Mouse (Mus musculus): ENCODE results near the gene Esrrg. TPM values are rescaled to one million over a fixed set of nuclear protein-coding genes. Genes with fewer than 3 reads are reported as not detected.

The Esrrg gene
- polyA plus RNA-seq, 1 experiment from 2014 or later = 1.2 TPM

DNA sequence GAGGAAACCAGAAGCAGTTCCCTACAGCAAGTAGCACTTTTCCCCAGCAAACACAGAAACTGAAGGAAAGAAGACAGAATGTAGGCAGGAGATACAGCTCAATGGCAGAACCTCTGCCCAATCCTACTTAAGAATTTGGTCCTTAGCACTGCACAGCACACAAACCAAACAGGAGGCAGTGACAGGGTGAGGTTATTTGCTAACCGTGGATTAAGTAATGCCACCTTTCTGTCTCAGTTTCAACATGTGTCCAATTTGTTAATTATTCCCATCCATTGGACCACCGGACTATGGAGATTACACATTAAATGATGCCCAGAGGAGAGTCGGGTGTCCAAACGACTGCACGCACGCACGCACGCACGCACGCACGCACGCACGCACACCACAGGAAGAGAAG, 146.9 kb downstream of the Esrrg start:
- no peak for DNase-seq (ENCODE audit: low spot score)

DNA sequence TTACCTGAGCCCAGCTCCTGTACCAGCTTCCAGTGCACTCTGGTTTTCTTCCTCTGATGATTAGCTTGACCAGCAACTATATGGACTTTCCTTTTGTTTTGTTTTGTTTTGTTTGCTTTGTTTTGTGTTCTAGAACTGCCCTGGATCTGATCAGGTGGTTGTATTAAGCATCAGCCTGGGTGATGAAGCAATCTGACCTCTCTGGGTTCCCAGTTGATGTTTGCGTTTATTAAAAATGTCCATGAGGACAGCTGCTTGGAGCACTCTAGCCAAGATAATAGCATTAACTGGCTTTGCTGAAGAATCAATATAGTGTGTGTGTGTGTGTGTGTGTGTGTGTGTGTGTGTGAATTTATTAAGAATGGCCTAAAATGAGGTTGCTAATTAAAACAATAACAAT, 149.4 kb downstream of the Esrrg start:
- Histone ChIP-seq H3K36me3 (ENCODE audit: control insufficient read depth, insufficient read depth, low read length) (no peaks in the 10 kb centered on the region), H3K9me3 (ENCODE audit: control insufficient read depth, low read length) (no peaks in the 10 kb centered on the region), H3K4me3 (ENCODE audit: low read depth, low read length) (no peak overlapping the region), H3K4me2 (ENCODE audit: low read depth, severe bottlenecking) (no peak overlapping the region), H3K27ac (replicated peaks; ENCODE audit: low read depth, low read length) (no peak overlapping the region), H3K27me3 (ENCODE audit: control insufficient read depth, insufficient read depth, low read length) (no peaks in the 10 kb centered on the region), H3K4me1 (ENCODE audit: control insufficient read depth, insufficient read depth, low read length) (no peaks in the 10 kb centered on the region), H3K9ac (ENCODE audit: low read length) (no peak overlapping the region)
- ATAC-seq (ENCODE audit: insufficient number of reproducible peaks, low FRiP score, low TSS enrichment, low read depth) (no peak), DNase-seq (ENCODE audit: low spot score) (no peak)
- WGBS = 92% methylated on average over 1 of the region's 1 CpGs

More for the DNA sequence above, 146.9 kb downstream of the Esrrg start:
- Histone ChIP-seq H3K27me3 (ENCODE audit: control insufficient read depth, insufficient read depth, low read length) (no peaks in the 10 kb centered on the region), H3K4me3 (ENCODE audit: low read depth, low read length) (no peak overlapping the region), H3K9ac (ENCODE audit: low read length) (no peak overlapping the region), H3K4me2 (ENCODE audit: low read depth, severe bottlenecking) (no peak overlapping the region), H3K36me3 (ENCODE audit: control insufficient read depth, insufficient read depth, low read length) (no peaks in the 10 kb centered on the region), H3K9me3 (ENCODE audit: control insufficient read depth, low read length) (no peaks in the 10 kb centered on the region), H3K4me1 (ENCODE audit: control insufficient read depth, insufficient read depth, low read length) (no peaks in the 10 kb centered on the region), H3K27ac (replicated peaks; ENCODE audit: low read depth, low read length) (no peak overlapping the region)
- ATAC-seq (ENCODE audit: insufficient number of reproducible peaks, low FRiP score, low TSS enrichment, low read depth) = no peak
- WGBS = 89% methylated on average over 13 of the region's 13 CpGs

DNA sequence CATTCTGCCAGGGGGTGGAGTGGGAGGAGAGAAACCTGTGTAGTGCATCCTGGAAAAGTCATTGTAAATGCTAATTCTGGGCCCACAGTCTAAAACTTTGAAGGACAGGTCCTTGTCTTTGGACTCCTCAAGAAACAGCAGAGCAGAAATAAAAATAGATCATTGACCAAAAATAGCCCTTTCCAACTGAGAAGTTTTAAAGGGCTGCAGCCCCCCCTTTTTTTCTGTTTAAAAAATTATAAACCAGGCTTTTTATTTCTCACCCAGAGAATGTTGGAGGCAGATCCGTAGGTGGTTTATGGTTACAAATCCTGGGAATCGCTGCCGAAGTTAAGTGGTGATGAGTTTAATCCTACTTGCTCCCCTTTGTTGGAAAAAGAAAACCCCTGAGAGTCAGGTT, 150.0 kb downstream of the Esrrg start:
- no peak overlapping the region for H3K4me3 ChIP-seq (ENCODE audit: low read depth, low read length)
- H3K27me3 ChIP-seq (ENCODE audit: control insufficient read depth, insufficient read depth, low read length) = no peaks in the 10 kb centered on the region
- no peak for ATAC-seq (ENCODE audit: insufficient number of reproducible peaks, low FRiP score, low TSS enrichment, low read depth)
- no peak overlapping the region for H3K4me2 ChIP-seq (ENCODE audit: low read depth, severe bottlenecking)
- H3K36me3 ChIP-seq (ENCODE audit: control insufficient read depth, insufficient read depth, low read length) = no peaks in the 10 kb centered on the region
- no peak overlapping the region for H3K9ac ChIP-seq (ENCODE audit: low read length)
- H3K9me3 ChIP-seq (ENCODE audit: control insufficient read depth, low read length) = no peaks in the 10 kb centered on the region
- 68% methylated on average over 3 of the region's 3 CpGs for WGBS
- H3K4me1 ChIP-seq (ENCODE audit: control insufficient read depth, insufficient read depth, low read length) = no peaks in the 10 kb centered on the region
- no peak overlapping the region for H3K27ac ChIP-seq (replicated peaks; ENCODE audit: low read depth, low read length)
- DNase-seq (ENCODE audit: low spot score) = no peak

DNA sequence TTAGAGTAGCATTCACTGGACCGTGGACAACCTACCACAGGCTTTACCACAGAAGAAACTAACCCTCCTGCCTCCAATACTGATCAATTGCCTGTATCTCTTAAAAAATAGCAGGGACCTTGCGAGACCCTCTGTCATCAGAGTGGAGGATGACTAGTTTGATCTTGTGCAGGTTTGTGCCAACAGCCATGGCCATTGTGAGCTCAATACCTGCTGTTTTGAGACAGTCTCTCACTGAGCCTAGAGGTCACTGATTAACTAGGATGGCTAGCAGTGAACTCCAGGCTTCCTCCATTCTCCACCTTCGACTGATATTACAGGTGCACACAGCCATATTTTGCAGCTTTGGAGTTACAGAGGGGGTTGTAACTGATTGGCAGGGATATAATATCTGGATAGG, 150.9 kb downstream of the Esrrg start:
- WGBS = 83% methylated on average over 3 of the region's 3 CpGs
- Histone ChIP-seq H3K4me3 (ENCODE audit: low read depth, low read length) (no peak overlapping the region), H3K27me3 (ENCODE audit: control insufficient read depth, insufficient read depth, low read length) (no peaks in the 10 kb centered on the region), H3K36me3 (ENCODE audit: control insufficient read depth, insufficient read depth, low read length) (no peaks in the 10 kb centered on the region), H3K9me3 (ENCODE audit: control insufficient read depth, low read length) (no peaks in the 10 kb centered on the region), H3K27ac (replicated peaks; ENCODE audit: low read depth, low read length) (no peak overlapping the region), H3K9ac (ENCODE audit: low read length) (no peak overlapping the region), H3K4me2 (ENCODE audit: low read depth, severe bottlenecking) (no peak overlapping the region), H3K4me1 (ENCODE audit: control insufficient read depth, insufficient read depth, low read length) (no peaks in the 10 kb centered on the region)
- no peak for ATAC-seq (ENCODE audit: insufficient number of reproducible peaks, low FRiP score, low TSS enrichment, low read depth)
- DNase-seq (ENCODE audit: low spot score) = no peak

DNA sequence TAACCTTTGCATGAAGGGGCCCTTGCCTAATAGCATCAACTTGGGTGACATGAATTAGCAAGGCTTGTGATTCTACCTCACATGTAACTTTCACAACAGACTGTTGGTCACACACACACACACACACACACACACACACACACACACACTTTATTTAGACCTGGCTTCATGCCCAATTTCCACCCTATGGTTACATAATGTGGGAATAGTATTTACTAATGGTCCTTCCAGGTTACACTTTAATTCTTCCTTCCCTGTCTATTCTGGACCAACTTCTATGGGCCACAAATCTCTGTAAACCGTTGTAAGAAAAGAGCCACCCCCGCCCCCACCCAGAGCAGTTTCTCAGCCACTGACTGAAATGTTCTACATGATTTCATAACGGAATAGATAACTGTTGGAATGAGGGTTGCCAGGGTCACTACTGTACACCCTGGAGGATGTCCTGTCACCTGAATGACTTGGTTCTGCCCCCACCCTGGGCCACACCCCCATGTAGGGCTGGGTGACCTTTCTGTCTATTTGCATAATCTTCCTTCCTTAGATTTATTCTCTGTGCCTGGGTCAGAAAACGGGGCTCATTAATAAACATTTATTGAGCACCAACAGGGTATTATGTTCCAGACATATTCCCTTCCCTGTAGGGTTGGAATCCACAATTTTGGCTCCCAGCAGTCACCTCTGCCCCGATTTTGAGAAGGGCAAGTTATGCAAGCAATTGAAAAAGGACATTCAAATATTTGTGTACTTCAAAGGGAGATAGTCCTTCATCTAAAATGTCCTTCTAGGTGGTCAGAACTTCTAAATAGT, 154.3 kb downstream of the Esrrg start:
- H3K9me3 ChIP-seq (ENCODE audit: control insufficient read depth, low read length) = no peaks in the 10 kb centered on the region
- no peak overlapping the region for H3K4me3 ChIP-seq (ENCODE audit: low read depth, low read length)
- no peaks in the 10 kb centered on the region for H3K36me3 ChIP-seq (ENCODE audit: control insufficient read depth, insufficient read depth, low read length)
- H3K9ac ChIP-seq (ENCODE audit: low read length) = no peak overlapping the region
- DNase-seq (ENCODE audit: low spot score) (no peak), ATAC-seq (ENCODE audit: insufficient number of reproducible peaks, low FRiP score, low TSS enrichment, low read depth) (no peak)
- H3K27me3 ChIP-seq (ENCODE audit: control insufficient read depth, insufficient read depth, low read length) = no peaks in the 10 kb centered on the region
- no peaks in the 10 kb centered on the region for H3K4me1 ChIP-seq (ENCODE audit: control insufficient read depth, insufficient read depth, low read length)
- H3K4me2 ChIP-seq (ENCODE audit: low read depth, severe bottlenecking) = no peak overlapping the region
- no peak overlapping the region for H3K27ac ChIP-seq (replicated peaks; ENCODE audit: low read depth, low read length)
- WGBS = 81% methylated on average over 5 of the region's 5 CpGs

DNA sequence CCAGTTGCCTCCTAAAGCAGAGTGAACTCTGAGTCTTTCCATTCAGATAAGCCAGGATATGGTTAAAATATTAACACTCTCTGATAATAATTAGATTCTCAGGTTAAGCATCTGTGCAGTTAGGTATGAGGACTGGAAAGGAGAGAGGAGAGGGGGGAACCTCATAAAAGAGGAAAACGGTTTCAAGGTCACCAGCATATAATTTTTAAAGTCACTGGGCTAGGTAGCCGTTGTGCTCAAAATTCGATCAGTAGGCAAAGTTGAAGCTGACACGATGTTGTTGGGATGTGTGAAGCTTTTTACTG, 154.8 kb downstream of the Esrrg start:
- WGBS = 72% methylated on average over 4 of the region's 4 CpGs
- Histone ChIP-seq H3K4me3 (ENCODE audit: low read depth, low read length) (no peak overlapping the region), H3K27ac (replicated peaks; ENCODE audit: low read depth, low read length) (no peak overlapping the region), H3K9me3 (ENCODE audit: control insufficient read depth, low read length) (no peaks in the 10 kb centered on the region), H3K9ac (ENCODE audit: low read length) (no peak overlapping the region), H3K36me3 (ENCODE audit: control insufficient read depth, insufficient read depth, low read length) (no peaks in the 10 kb centered on the region), H3K27me3 (ENCODE audit: control insufficient read depth, insufficient read depth, low read length) (no peaks in the 10 kb centered on the region), H3K4me2 (ENCODE audit: low read depth, severe bottlenecking) (no peak overlapping the region), H3K4me1 (ENCODE audit: control insufficient read depth, insufficient read depth, low read length) (no peaks in the 10 kb centered on the region)
- ATAC-seq (ENCODE audit: insufficient number of reproducible peaks, low FRiP score, low TSS enrichment, low read depth) = no peak
- DNase-seq (ENCODE audit: low spot score) = no peak

DNA sequence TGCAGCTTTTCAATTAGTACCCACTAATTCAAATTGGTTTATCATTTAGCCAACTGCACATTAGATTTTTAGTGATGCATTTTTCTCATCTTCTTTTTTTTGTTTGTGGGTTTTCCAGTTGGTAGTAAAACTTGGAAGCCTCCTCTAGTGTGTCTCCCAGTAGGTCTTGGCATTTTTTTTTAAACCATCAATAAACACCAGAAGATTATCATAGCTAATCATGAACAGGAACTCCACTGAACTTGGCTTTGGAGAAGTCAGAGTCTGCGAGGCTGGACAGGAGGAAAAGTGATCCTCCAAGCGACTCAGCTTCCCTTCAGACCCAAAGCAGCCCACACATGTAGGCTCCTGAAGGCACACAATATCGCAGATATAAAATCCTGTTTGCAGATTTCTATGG, 155.2 kb downstream of the Esrrg start:
- Histone ChIP-seq H3K9ac (ENCODE audit: low read length) (no peak overlapping the region), H3K4me1 (ENCODE audit: control insufficient read depth, insufficient read depth, low read length) (no peaks in the 10 kb centered on the region), H3K4me3 (ENCODE audit: low read depth, low read length) (no peak overlapping the region), H3K36me3 (ENCODE audit: control insufficient read depth, insufficient read depth, low read length) (no peaks in the 10 kb centered on the region), H3K9me3 (ENCODE audit: control insufficient read depth, low read length) (no peaks in the 10 kb centered on the region), H3K27ac (replicated peaks; ENCODE audit: low read depth, low read length) (no peak overlapping the region), H3K27me3 (ENCODE audit: control insufficient read depth, insufficient read depth, low read length) (no peaks in the 10 kb centered on the region), H3K4me2 (ENCODE audit: low read depth, severe bottlenecking) (no peak overlapping the region)
- ATAC-seq (ENCODE audit: insufficient number of reproducible peaks, low FRiP score, low TSS enrichment, low read depth) (no peak), DNase-seq (ENCODE audit: low spot score) (no peak)
- WGBS = 57% methylated on average over 3 of the region's 3 CpGs

DNA sequence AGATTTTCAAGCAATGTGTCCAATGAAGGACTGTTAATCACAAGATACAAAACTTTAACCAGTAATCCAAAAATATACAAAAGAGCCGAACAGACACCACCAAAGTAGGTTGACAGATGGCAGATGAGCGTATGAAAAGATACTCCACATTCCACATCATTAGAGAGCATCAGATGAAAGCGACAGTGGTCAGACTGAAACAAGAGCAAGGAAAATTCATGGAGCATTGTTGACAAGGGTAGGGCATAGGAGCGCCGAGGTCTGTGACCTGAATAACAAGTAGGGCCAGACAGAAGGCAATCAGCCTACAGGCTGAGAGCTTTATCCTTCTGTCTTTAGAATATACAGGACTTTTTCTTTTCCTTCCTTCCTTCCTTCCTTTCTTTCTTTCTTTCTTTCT, 157.0 kb downstream of the Esrrg start:
- ATAC-seq (ENCODE audit: insufficient number of reproducible peaks, low FRiP score, low TSS enrichment, low read depth) = no peak
- WGBS = 91% methylated on average over 5 of the region's 5 CpGs
- H3K4me2 ChIP-seq (ENCODE audit: low read depth, severe bottlenecking) = no peak overlapping the region

DNA sequence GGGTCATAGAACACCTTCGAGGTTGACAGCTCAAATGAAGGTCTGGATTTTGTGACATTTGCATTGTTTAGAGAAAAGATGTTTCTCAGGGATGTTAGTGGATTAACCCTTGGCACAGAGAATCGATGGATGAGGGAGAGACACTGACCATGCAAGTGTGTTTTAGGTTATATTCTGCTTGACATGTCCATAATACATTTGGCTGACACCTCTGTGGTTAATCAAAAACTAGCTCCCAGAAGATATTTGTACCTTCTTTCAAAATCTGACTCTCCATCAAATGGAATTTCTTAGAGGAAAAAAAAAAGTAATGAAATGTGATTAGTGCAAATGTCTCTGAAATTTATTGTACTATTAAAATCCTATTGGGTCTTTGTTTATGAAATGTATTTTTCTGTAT, 158.8 kb downstream of the Esrrg start:
- no peaks in the 10 kb centered on the region for H3K4me1 ChIP-seq (ENCODE audit: control insufficient read depth, insufficient read depth, low read length)
- no peak overlapping the region for H3K4me2 ChIP-seq (ENCODE audit: low read depth, severe bottlenecking)
- no peaks in the 10 kb centered on the region for H3K27me3 ChIP-seq (ENCODE audit: control insufficient read depth, insufficient read depth, low read length)
- DNase-seq (ENCODE audit: low spot score) = no peak
- no peak overlapping the region for H3K9ac ChIP-seq (ENCODE audit: low read length)
- no peak for ATAC-seq (ENCODE audit: insufficient number of reproducible peaks, low FRiP score, low TSS enrichment, low read depth)
- no peaks in the 10 kb centered on the region for H3K36me3 ChIP-seq (ENCODE audit: control insufficient read depth, insufficient read depth, low read length)
- no peak overlapping the region for H3K4me3 ChIP-seq (ENCODE audit: low read depth, low read length)
- no peak overlapping the region for H3K27ac ChIP-seq (replicated peaks; ENCODE audit: low read depth, low read length)
- WGBS = 84% methylated on average over 2 of the region's 2 CpGs
- H3K9me3 ChIP-seq (ENCODE audit: control insufficient read depth, low read length) = no peaks in the 10 kb centered on the region

More for the DNA sequence above, 157.0 kb downstream of the Esrrg start:
- H3K9me3 ChIP-seq (ENCODE audit: control insufficient read depth, low read length) = no peaks in the 10 kb centered on the region
- H3K4me1 ChIP-seq (ENCODE audit: control insufficient read depth, insufficient read depth, low read length) = no peaks in the 10 kb centered on the region
- H3K9ac ChIP-seq (ENCODE audit: low read length) = no peak overlapping the region
- H3K27me3 ChIP-seq (ENCODE audit: control insufficient read depth, insufficient read depth, low read length) = no peaks in the 10 kb centered on the region
- no peaks in the 10 kb centered on the region for H3K36me3 ChIP-seq (ENCODE audit: control insufficient read depth, insufficient read depth, low read length)
- no peak overlapping the region for H3K4me3 ChIP-seq (ENCODE audit: low read depth, low read length)
- DNase-seq (ENCODE audit: low spot score) = no peak
- no peak overlapping the region for H3K27ac ChIP-seq (replicated peaks; ENCODE audit: low read depth, low read length)
